Mouse (Mus musculus): ENCODE results near the gene Rgl3.

- TF ChIP-seq CTCF (IDR thresholded peaks at IDR 0.05; ENCODE audit: insufficient read depth, low read length) (no peak), POLR2A (IDR thresholded peaks at IDR 0.05; ENCODE audit: borderline replicate concordance, extremely low read depth, low read depth, low read length) (no peak)
Measured at GRCm38 (mm10) chr9:21958372-21958771, 30.9 kb downstream of the Rgl3 start.

Measured in lung, adult 2 months (tissue).